Mouse (Mus musculus): Measurements from ENCODE around the gene Gm5788. TPM values are rescaled to one million over a fixed set of nuclear protein-coding genes. Genes with fewer than 3 reads are reported as not detected.

Gene Gm5788
- polyA plus RNA-seq, 1 experiment = not detected

- no peak overlapping the region for H3K27ac ChIP-seq (ENCODE audit: insufficient read depth, low read length)
- no peaks in the 10 kb centered on the region for H3K4me1 ChIP-seq (ENCODE audit: control insufficient read depth, insufficient read depth, low read length)
- no peaks in the 10 kb centered on the region for H3K27me3 ChIP-seq (ENCODE audit: control insufficient read depth, insufficient read depth, low read length, poor library complexity, severe bottlenecking)
- no peak overlapping the region for H3K9ac ChIP-seq (ENCODE audit: low read depth, poor library complexity, severe bottlenecking)
- no peaks in the 10 kb centered on the region for H3K36me3 ChIP-seq (ENCODE audit: control insufficient read depth, insufficient read depth, low read length, poor library complexity, severe bottlenecking)
- no peak overlapping the region for H3K4me3 ChIP-seq (ENCODE audit: low read depth, low read length)
- H3K9me3 ChIP-seq (replicated peaks; ENCODE audit: control insufficient read depth, insufficient read depth, low read length, poor library complexity, severe bottlenecking) = no peaks in the 10 kb centered on the region; the same call in 1 of the 2 replicates
- no peak for TF ChIP-seq POLR2A (IDR thresholded peaks at IDR 0.05; ENCODE audit: insufficient read depth, low read length)
- no peak for TF ChIP-seq EP300 (IDR thresholded peaks at IDR 0.05; ENCODE audit: insufficient read depth, low read depth, low read length)
- TF ChIP-seq CTCF (IDR thresholded peaks at IDR 0.05; ENCODE audit: low read depth, low read length) = no peak
Measured at GRCm38 (mm10) chr12:87543927-87544326, 49.4 kb downstream of the Gm5788 start.

Other genes with a start within 250 kb of the Gm5788 start
- gene Vipas39, start 228.5 kb upstream of the Gm5788 start, polyA plus RNA-seq (2011; ENCODE audit: insufficient read depth, insufficient read length, low read depth, missing spikeins) = 31.0 and 33.8 TPM in 2 replicates
- gene Ahsa1, start 228.2 kb upstream of the Gm5788 start, polyA plus RNA-seq (2011; ENCODE audit: insufficient read depth, insufficient read length, low read depth, missing spikeins) = 195 and 198 TPM in 2 replicates
- gene Ism2, start 195.0 kb upstream of the Gm5788 start, polyA plus RNA-seq (2011; ENCODE audit: insufficient read depth, insufficient read length, low read depth, missing spikeins) = 5.5 and 5.9 TPM in 2 replicates
- gene Sptlc2, start 106.4 kb upstream of the Gm5788 start, polyA plus RNA-seq (2011; ENCODE audit: insufficient read depth, insufficient read length, low read depth, missing spikeins) = 106 and 107 TPM in 2 replicates
- 137 and 150 TPM in 2 replicates for gene Slirp, start 50.8 kb upstream of the Gm5788 start, polyA plus RNA-seq (2011; ENCODE audit: insufficient read depth, insufficient read length, low read depth, missing spikeins)
- gene Alkbh1, start 50.7 kb upstream of the Gm5788 start, polyA plus RNA-seq (2011; ENCODE audit: insufficient read depth, insufficient read length, low read depth, missing spikeins) = 62.5 and 64.5 TPM in 2 replicates
- gene Snw1, start 22.4 kb upstream of the Gm5788 start, polyA plus RNA-seq (2011; ENCODE audit: insufficient read depth, insufficient read length, low read depth, missing spikeins) = 95.4 and 105 TPM in 2 replicates
- gene Gm8300, start 19.6 kb downstream of the Gm5788 start, polyA plus RNA-seq (2011; ENCODE audit: insufficient read depth, insufficient read length, low read depth, missing spikeins) = not detected in 2 replicates
- gene Oog1, start 108.0 kb downstream of the Gm5788 start, polyA plus RNA-seq (2011; ENCODE audit: insufficient read depth, insufficient read length, low read depth, missing spikeins) = not detected in 2 replicates
- gene Gm4027, start 124.1 kb downstream of the Gm5788 start, polyA plus RNA-seq (2011; ENCODE audit: insufficient read depth, insufficient read length, low read depth, missing spikeins) = not detected in 2 replicates
- not detected in 2 replicates for gene Gm16381, start 149.9 kb downstream of the Gm5788 start, polyA plus RNA-seq (2011; ENCODE audit: insufficient read depth, insufficient read length, low read depth, missing spikeins)

Measured in ES-Bruce4 (cell line).